Mouse (Mus musculus): ENCODE measurements around the gene Fem1a.

- TF ChIP-seq POLR2A (IDR thresholded peaks at IDR 0.05; ENCODE audit: borderline replicate concordance, extremely low read depth, insufficient read depth, insufficient read length, poor library complexity, severe bottlenecking) (no peak), CTCF (IDR thresholded peaks at IDR 0.05; ENCODE audit: borderline replicate concordance, extremely low read depth, insufficient read depth, insufficient read length) (no peak)
Observed at GRCm38 (mm10) chr17:56292531-56293222, 36.1 kb downstream of the Fem1a start, which contains the start of gene Plin3.

Data from brain, embryonic 14.5 days (tissue).